Mouse (Mus musculus) limb, embryonic 14.5 days (tissue): ENCODE measurements around the gene Tas1r2. TPM values are rescaled to one million over a fixed set of nuclear protein-coding genes. Genes with fewer than 3 reads are reported as not detected.
A peak's percentile ranks its signal among the peaks of the same experiment; 100 is the strongest.

Source experiments
- ATAC-seq: fragments of 200-750 bp; cut with Nextera tagmentation; 2 replicates; pipeline ENCODE4 v1.8.0; 2017; ENCODE audit warnings: low read depth, moderate number of reproducible peaks, moderate TSS enrichment; ENCODE audit not compliant: low FRiP score
- DNase-seq: peaks from one replicate; pipeline ENCODE4 v3.0.0-alpha.2; 2015; ENCODE audit warnings: low spot score
- H3K27ac ChIP-seq: fragments of 300-500 bp; sonication (generic); replicated peaks from 2 replicates; pipeline ENCODE4 v1.5.1; 2014; ENCODE audit warnings: low read depth, mild to moderate bottlenecking, low read length, moderate library complexity, mixed read lengths
- H3K27me3 ChIP-seq: fragments of 300-500 bp; sonication (generic); 2 replicates; pipeline ENCODE4 v1.6.1; 2014; ENCODE audit warnings: low read length, mixed read lengths; ENCODE audit not compliant: control insufficient read depth, insufficient read depth
- H3K36me3 ChIP-seq: fragments of 300-500 bp; sonication (generic); 2 replicates; pipeline ENCODE4 v1.6.1; 2014; ENCODE audit warnings: mild to moderate bottlenecking, low read length, moderate library complexity, mixed read lengths; ENCODE audit not compliant: control insufficient read depth, insufficient read depth
- H3K4me1 ChIP-seq: fragments of 300-500 bp; sonication (generic); 2 replicates; pipeline ENCODE4 v1.6.1; 2014; ENCODE audit warnings: antibody characterized with exemption, low read length, mixed read lengths; ENCODE audit not compliant: control insufficient read depth, insufficient read depth
- H3K4me2 ChIP-seq: fragments of 300-500 bp; sonication (generic); replicated peaks from 2 replicates; pipeline ENCODE4 v1.6.1; 2014; ENCODE audit warnings: low read depth, mild to moderate bottlenecking, low read length, moderate library complexity; ENCODE audit not compliant: severe bottlenecking
- H3K4me3 ChIP-seq: fragments of 300-500 bp; sonication (generic); replicated peaks from 2 replicates; pipeline ENCODE4 v1.5.1; 2014; ENCODE audit warnings: low read length
- H3K9ac ChIP-seq: fragments of 300-500 bp; sonication (generic); 2 replicates; pipeline ENCODE4 v1.6.1; 2014; ENCODE audit warnings: mild to moderate bottlenecking, low read depth, low read length, moderate library complexity; ENCODE audit not compliant: severe bottlenecking
- H3K9me3 ChIP-seq: fragments of 300-500 bp; sonication (generic); 2 replicates; pipeline ENCODE4 v1.6.1; 2016; ENCODE audit warnings: low read length; ENCODE audit not compliant: control insufficient read depth
- POLR2A ChIP-seq: fragments of 200-500 bp; IDR thresholded peaks from 2 replicates; pipeline ENCODE4 v1.8.0; 2012; ENCODE audit warnings: inconsistent platforms, mild to moderate bottlenecking, moderate library complexity, borderline replicate concordance; ENCODE audit not compliant: insufficient read depth, insufficient read length; ENCODE audit errors: extremely low read depth
- WGBS: fragments of 180-500 bp; shearing (Covaris S2); extraction: QIAGEN DNeasy Blood & Tissue Kit; methylation state at CpG from one replicate; pipeline ENCODE4 v1.1.7; 2014; 5-methylcytosine and 5-hydroxymethylcytosine counted together
- polyA plus RNA-seq, 2 experiments: library from polyadenylated mRNA; depleted of rRNA in 1 of 2; stranded (reverse) in 1 of 2; unstranded in 1 of 2; fragments of >200 nt; fragmentation: Nextera tagmentation in 1 of 2; extraction: Ambion mirVana in 1 of 2; gene quantifications; 2 replicates each; pipeline versions ENCODE4 v1.2.1 to v1.2.3; 2012 to 2014

The Tas1r2 gene
- polyA plus RNA-seq, 2 experiments, result 0.04 TPM; not detected in 1

GRCm38 (mm10) chr4:139688058-139688457 is 34.7 kb downstream of the Tas1r2 start:
- no peak for TF ChIP-seq POLR2A
- Histone ChIP-seq H3K9me3 (no peaks in the 10 kb centered on the region), H3K4me3 (no peak overlapping the region), H3K27ac (no peak overlapping the region), H3K9ac (no peak overlapping the region), H3K36me3 (no peaks in the 10 kb centered on the region), H3K4me1 (peaks cover 7% of the 10 kb centered on the region), H3K27me3 (no peaks in the 10 kb centered on the region), H3K4me2 (no peak overlapping the region)
- DNase-seq (no peak), ATAC-seq (no peak)
- WGBS, result 69% methylated on average over 9 of the region's 9 CpGs

GRCm38 (mm10) chr4:139689627-139690269 is 36.4 kb downstream of the Tas1r2 start:
- no peaks in the 10 kb centered on the region for H3K27me3 ChIP-seq
- TF ChIP-seq POLR2A, result no peak
- H3K27ac ChIP-seq, result no peak overlapping the region
- no peak overlapping the region for H3K4me2 ChIP-seq
- DNase-seq, result peak; percentile 49
- no peak overlapping the region for H3K9ac ChIP-seq
- H3K9me3 ChIP-seq, result no peaks in the 10 kb centered on the region
- 27% methylated on average over 7 of the region's 7 CpGs for WGBS
- ATAC-seq, result peak; percentile 60
- no peaks in the 10 kb centered on the region for H3K36me3 ChIP-seq
- peaks cover 7% of the 10 kb centered on the region for H3K4me1 ChIP-seq
- H3K4me3 ChIP-seq, result no peak overlapping the region

- H3K36me3 ChIP-seq, result no peaks in the 10 kb centered on the region
- no peak overlapping the region for H3K9ac ChIP-seq
- ATAC-seq (peak; percentile 51), DNase-seq (no peak)
- H3K4me1 ChIP-seq, result peaks cover 7% of the 10 kb centered on the region
- no peaks in the 10 kb centered on the region for H3K27me3 ChIP-seq
- H3K4me3 ChIP-seq, result no peak overlapping the region
- no peak for TF ChIP-seq POLR2A
- no peak overlapping the region for H3K4me2 ChIP-seq
- H3K9me3 ChIP-seq, result no peaks in the 10 kb centered on the region
- no peak overlapping the region for H3K27ac ChIP-seq
- WGBS, result 42% methylated on average over 5 of the region's 5 CpGs
Observed at GRCm38 (mm10) chr4:139693315-139693714, 40.0 kb downstream of the Tas1r2 start.

- no peak overlapping the region for H3K4me2 ChIP-seq
- peak; percentile 63 for DNase-seq
- H3K9ac ChIP-seq, result no peak overlapping the region
- H3K36me3 ChIP-seq, result no peaks in the 10 kb centered on the region
- peak; percentile 70 for ATAC-seq
- H3K4me3 ChIP-seq, result no peak overlapping the region
- no peaks in the 10 kb centered on the region for H3K27me3 ChIP-seq
- 4% methylated on average over 9 of the region's 9 CpGs for WGBS
- no peak for TF ChIP-seq POLR2A
- H3K27ac ChIP-seq, result no peak overlapping the region
- no peaks in the 10 kb centered on the region for H3K9me3 ChIP-seq
- H3K4me1 ChIP-seq, result no peaks in the 10 kb centered on the region
Observed at GRCm38 (mm10) chr4:139697755-139698154, 44.4 kb downstream of the Tas1r2 start.

- Histone ChIP-seq H3K4me2 (no peak overlapping the region), H3K27me3 (no peaks in the 10 kb centered on the region), H3K4me3 (no peak overlapping the region), H3K4me1 (no peaks in the 10 kb centered on the region), H3K27ac (no peak overlapping the region), H3K9ac (no peak overlapping the region), H3K9me3 (no peaks in the 10 kb centered on the region), H3K36me3 (no peaks in the 10 kb centered on the region)
- TF ChIP-seq POLR2A, result no peak
- peak; percentile 65 for ATAC-seq
- DNase-seq, result peak; percentile 66
- 48% methylated on average over 8 of the region's 8 CpGs for WGBS
Observed at GRCm38 (mm10) chr4:139698602-139699001, 45.3 kb downstream of the Tas1r2 start.
